Mouse (Mus musculus): ENCODE data around the gene 2310039H08Rik. TPM values are rescaled to one million over a fixed set of nuclear protein-coding genes. Genes with fewer than 3 reads are reported as not detected.

Gene 2310039H08Rik
- polyA plus RNA-seq, 1 experiment from 2014 or later = 89.9 TPM

DNA sequence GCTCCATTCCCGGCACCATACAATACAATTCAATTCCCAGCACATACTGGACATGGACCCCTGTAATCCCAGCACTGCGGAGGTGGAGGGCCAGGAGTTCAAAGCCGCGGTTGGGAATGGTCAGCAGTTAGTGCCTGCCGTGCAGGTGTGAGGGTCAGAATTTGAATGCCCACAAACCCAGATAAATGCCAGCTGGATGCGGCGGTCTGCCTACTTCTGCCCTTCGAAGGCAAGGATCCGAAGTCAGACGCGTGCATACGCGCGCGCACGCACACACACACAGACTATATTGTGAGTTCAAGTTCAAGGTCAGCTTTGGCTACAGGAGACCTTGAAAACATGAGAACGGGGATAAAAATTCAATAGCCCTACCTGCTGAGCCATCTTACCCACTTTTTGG, 819 bp upstream of the 2310039H08Rik start:
- Histone ChIP-seq H3K4me3 (ENCODE audit: low read depth, low read length) (peak overlapping the region; percentile 76), H3K27ac (ENCODE audit: low read depth, low read length) (peak overlapping the region; percentile 65; the same call in 1 of the 2 replicates), H3K36me3 (ENCODE audit: control insufficient read depth, insufficient read depth, low read length) (peaks cover 26% of the 10 kb centered on the region), H3K9ac (ENCODE audit: low read length) (peak overlapping the region; percentile 72), H3K9me3 (replicated peaks; ENCODE audit: control insufficient read depth, low read length) (no peaks in the 10 kb centered on the region), H3K4me1 (ENCODE audit: control insufficient read depth, insufficient read depth, low read length) (peaks cover 14% of the 10 kb centered on the region), H3K4me2 (ENCODE audit: low read length) (peak overlapping the region; percentile 83), H3K27me3 (replicated peaks; ENCODE audit: control insufficient read depth, insufficient read depth, low read length) (no peaks in the 10 kb centered on the region)
- DNase-seq (ENCODE audit: low spot score) (no peak), ATAC-seq (no peak)
- 68% methylated on average over 17 of the region's 17 CpGs for WGBS

GRCm38 (mm10) chr17:46772038-46772403, 414 bp upstream of the 2310039H08Rik start:
- 9% methylated on average over 5 of the region's 5 CpGs for WGBS
- Histone ChIP-seq H3K9ac (ENCODE audit: low read length) (peak overlapping the region; percentile 72), H3K27me3 (replicated peaks; ENCODE audit: control insufficient read depth, insufficient read depth, low read length) (no peaks in the 10 kb centered on the region), H3K36me3 (ENCODE audit: control insufficient read depth, insufficient read depth, low read length) (peaks cover 29% of the 10 kb centered on the region), H3K27ac (ENCODE audit: low read depth, low read length) (peak overlapping the region; percentile 65; the same call in 1 of the 2 replicates), H3K9me3 (replicated peaks; ENCODE audit: control insufficient read depth, low read length) (no peaks in the 10 kb centered on the region), H3K4me1 (ENCODE audit: control insufficient read depth, insufficient read depth, low read length) (peaks cover 14% of the 10 kb centered on the region), H3K4me2 (ENCODE audit: low read length) (peak overlapping the region; percentile 83), H3K4me3 (ENCODE audit: low read depth, low read length) (peak overlapping the region; percentile 76)
- DNase-seq (ENCODE audit: low spot score) (no peak), ATAC-seq (peak; percentile 45)

- Histone ChIP-seq H3K4me1 (ENCODE audit: control insufficient read depth, insufficient read depth, low read length) (peaks cover 14% of the 10 kb centered on the region), H3K9ac (ENCODE audit: low read length) (peak overlapping the region; percentile 72), H3K4me3 (ENCODE audit: low read depth, low read length) (peak overlapping the region; percentile 76), H3K27ac (ENCODE audit: low read depth, low read length) (peak overlapping the region; percentile 65; the same call in 1 of the 2 replicates), H3K9me3 (replicated peaks; ENCODE audit: control insufficient read depth, low read length) (no peaks in the 10 kb centered on the region), H3K27me3 (replicated peaks; ENCODE audit: control insufficient read depth, insufficient read depth, low read length) (no peaks in the 10 kb centered on the region), H3K36me3 (ENCODE audit: control insufficient read depth, insufficient read depth, low read length) (peaks cover 44% of the 10 kb centered on the region), H3K4me2 (ENCODE audit: low read length) (peak overlapping the region; percentile 83)
- DNase-seq (ENCODE audit: low spot score) = peak; percentile 47
- 6% methylated on average over 19 of the region's 20 CpGs for WGBS
- no peak for ATAC-seq
Observed at GRCm38 (mm10) chr17:46773278-46774130, 1.1 kb downstream of the 2310039H08Rik start.

GRCm38 (mm10) chr17:46774131-46774472, 1.7 kb downstream of the 2310039H08Rik start:
- 44% methylated on average over 2 of the region's 2 CpGs for WGBS
- no peak for DNase-seq (ENCODE audit: low spot score)
- no peak for ATAC-seq
- Histone ChIP-seq H3K9me3 (replicated peaks; ENCODE audit: control insufficient read depth, low read length) (no peaks in the 10 kb centered on the region), H3K4me1 (ENCODE audit: control insufficient read depth, insufficient read depth, low read length) (peaks cover 14% of the 10 kb centered on the region), H3K27ac (ENCODE audit: low read depth, low read length) (peak overlapping the region; percentile 41; the same call in 1 of the 2 replicates), H3K27me3 (replicated peaks; ENCODE audit: control insufficient read depth, insufficient read depth, low read length) (no peaks in the 10 kb centered on the region), H3K4me2 (ENCODE audit: low read length) (peak overlapping the region; percentile 83), H3K36me3 (ENCODE audit: control insufficient read depth, insufficient read depth, low read length) (peaks cover 50% of the 10 kb centered on the region), H3K4me3 (ENCODE audit: low read depth, low read length) (no peak overlapping the region), H3K9ac (ENCODE audit: low read length) (no peak overlapping the region)

DNA sequence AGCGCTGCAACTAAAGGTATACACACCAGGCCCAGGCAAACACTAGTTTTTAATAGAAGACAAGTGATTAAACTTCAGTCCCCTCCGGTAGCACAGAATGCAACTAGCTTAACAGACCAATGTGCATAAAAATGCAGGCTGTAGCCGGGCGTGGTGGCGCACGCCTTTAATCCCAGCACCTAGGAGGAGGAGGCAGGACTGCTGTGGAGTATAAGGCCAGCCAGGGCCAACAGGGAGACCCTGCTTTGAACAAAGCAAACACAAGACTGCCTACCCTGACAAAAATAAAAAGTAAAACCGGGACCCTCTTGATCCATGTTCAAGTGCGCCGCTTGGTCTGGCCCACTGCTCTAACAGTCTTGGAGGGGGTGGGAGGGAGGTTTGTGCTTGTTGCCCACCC, 2.6 kb downstream of the 2310039H08Rik start:
- H3K27me3 ChIP-seq (replicated peaks; ENCODE audit: control insufficient read depth, insufficient read depth, low read length) = no peaks in the 10 kb centered on the region
- DNase-seq (ENCODE audit: low spot score) = no peak
- no peak for ATAC-seq
- no peak overlapping the region for H3K4me3 ChIP-seq (ENCODE audit: low read depth, low read length)
- no peak overlapping the region for H3K27ac ChIP-seq (ENCODE audit: low read depth, low read length)
- no peak overlapping the region for H3K9ac ChIP-seq (ENCODE audit: low read length)
- H3K4me1 ChIP-seq (ENCODE audit: control insufficient read depth, insufficient read depth, low read length) = peaks cover 14% of the 10 kb centered on the region
- WGBS = 95% methylated on average over 9 of the region's 9 CpGs
- peaks cover 60% of the 10 kb centered on the region for H3K36me3 ChIP-seq (ENCODE audit: control insufficient read depth, insufficient read depth, low read length)
- H3K9me3 ChIP-seq (replicated peaks; ENCODE audit: control insufficient read depth, low read length) = no peaks in the 10 kb centered on the region
- H3K4me2 ChIP-seq (ENCODE audit: low read length) = no peak overlapping the region

DNA sequence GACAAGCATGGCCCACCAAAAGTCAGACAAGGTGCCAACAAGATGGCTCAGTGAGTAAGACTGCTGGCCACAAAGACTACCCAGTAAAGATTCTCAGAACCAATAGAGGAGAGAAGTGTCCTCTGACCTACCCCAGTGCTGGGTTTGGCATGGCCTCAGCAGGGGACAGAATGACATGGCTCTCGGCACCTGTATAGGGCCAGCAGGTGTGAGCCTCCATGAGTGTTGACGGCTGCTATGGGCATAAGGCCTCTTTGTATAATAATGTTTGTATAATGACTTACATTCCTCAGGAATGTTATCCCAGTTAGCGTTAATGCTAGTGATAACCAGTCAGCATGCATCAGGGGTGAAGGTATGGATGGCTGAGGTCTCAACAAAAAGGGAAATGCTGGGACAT, 3.7 kb downstream of the 2310039H08Rik start:
- DNase-seq (ENCODE audit: low spot score) = no peak
- WGBS = 87% methylated on average over 3 of the region's 3 CpGs
- no peak overlapping the region for H3K4me2 ChIP-seq (ENCODE audit: low read length)
- H3K36me3 ChIP-seq (ENCODE audit: control insufficient read depth, insufficient read depth, low read length) = peaks cover 65% of the 10 kb centered on the region
- no peaks in the 10 kb centered on the region for H3K9me3 ChIP-seq (replicated peaks; ENCODE audit: control insufficient read depth, low read length)
- no peak overlapping the region for H3K4me3 ChIP-seq (ENCODE audit: low read depth, low read length)
- peaks cover 14% of the 10 kb centered on the region for H3K4me1 ChIP-seq (ENCODE audit: control insufficient read depth, insufficient read depth, low read length)
- ATAC-seq = no peak
- no peaks in the 10 kb centered on the region for H3K27me3 ChIP-seq (replicated peaks; ENCODE audit: control insufficient read depth, insufficient read depth, low read length)
- no peak overlapping the region for H3K9ac ChIP-seq (ENCODE audit: low read length)
- no peak overlapping the region for H3K27ac ChIP-seq (ENCODE audit: low read depth, low read length)

DNA sequence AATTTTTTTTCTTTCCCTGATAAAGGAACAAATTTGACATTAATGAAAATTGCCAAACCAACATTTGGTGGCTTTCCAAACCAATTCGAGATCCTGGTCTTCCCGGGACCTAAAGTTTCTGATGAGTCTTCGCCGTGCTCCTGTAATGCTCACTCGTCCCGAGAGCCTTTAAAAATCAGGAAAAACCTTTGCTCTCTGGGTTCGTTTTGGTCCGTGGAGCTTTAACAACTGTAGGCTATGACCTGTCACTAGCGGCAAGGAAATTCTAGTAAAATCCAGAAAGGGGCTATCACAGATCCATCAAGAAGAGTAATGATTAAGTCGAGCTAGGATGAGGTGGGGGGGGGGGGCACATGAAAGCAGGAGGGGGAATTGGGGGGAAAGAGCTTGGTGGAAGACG, 9.4 kb downstream of the 2310039H08Rik start:
- Histone ChIP-seq H3K4me1 (ENCODE audit: control insufficient read depth, insufficient read depth, low read length) (no peaks in the 10 kb centered on the region), H3K27me3 (replicated peaks; ENCODE audit: control insufficient read depth, insufficient read depth, low read length) (no peaks in the 10 kb centered on the region), H3K4me3 (ENCODE audit: low read depth, low read length) (peak overlapping the region; percentile 62), H3K9me3 (replicated peaks; ENCODE audit: control insufficient read depth, low read length) (no peaks in the 10 kb centered on the region), H3K36me3 (ENCODE audit: control insufficient read depth, insufficient read depth, low read length) (peaks cover 38% of the 10 kb centered on the region), H3K27ac (ENCODE audit: low read depth, low read length) (peak overlapping the region; percentile 84), H3K4me2 (ENCODE audit: low read length) (peak overlapping the region; percentile 54), H3K9ac (ENCODE audit: low read length) (peak overlapping the region; percentile 78)
- ATAC-seq (no peak), DNase-seq (ENCODE audit: low spot score) (peak; percentile 4)
- 4% methylated on average over 11 of the region's 11 CpGs for WGBS

DNA sequence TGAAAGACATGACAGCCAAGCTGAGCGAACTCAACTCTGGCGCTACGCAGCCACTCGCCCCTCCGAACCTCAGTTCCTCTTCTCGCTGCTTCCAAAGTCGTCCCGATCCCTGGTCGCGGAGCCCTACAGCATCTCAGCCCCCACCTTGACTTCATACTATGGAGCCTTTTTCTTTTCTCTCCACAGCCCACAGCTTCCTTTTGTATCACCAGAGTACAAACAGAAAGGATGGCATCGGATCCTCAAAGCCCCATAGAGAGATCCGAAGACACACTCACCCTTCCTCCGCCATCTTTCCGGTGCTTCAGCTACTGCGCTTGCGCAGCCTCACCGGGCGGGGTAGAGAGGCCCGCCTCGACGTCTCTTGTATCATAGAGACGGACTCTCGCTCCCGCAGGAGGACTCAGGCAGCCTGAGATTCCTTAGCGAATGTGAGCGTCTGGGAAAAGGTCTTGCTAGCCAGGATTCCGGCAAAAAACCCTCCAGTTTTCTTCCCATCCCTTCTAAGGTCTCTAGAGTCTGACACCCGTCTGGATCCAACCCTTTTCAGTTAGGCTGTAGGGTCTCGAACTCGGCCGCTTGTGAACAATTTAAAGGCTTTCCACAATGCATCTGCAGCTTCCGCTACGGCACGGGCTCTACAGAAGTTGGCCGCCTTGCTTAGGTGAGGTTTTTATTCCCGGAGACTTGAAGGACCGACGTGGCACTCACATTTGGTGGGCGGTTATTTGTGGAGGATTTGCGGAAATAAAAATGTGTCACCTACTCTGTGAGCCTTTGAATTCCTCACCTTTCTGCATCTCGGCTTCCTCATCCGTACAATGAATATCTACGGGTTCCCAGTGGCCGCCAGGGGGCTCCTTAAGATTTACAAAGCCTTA, 10.1 kb downstream of the 2310039H08Rik start, which contains the start of gene Rpl7l1:
Rpl7l1 (minus strand) TSS at position 332 of the 881 bp plus-strand sequence.
- Histone ChIP-seq H3K4me2 (ENCODE audit: low read length) (peak within 1 kb of the TSS; percentile 54), H3K9ac (ENCODE audit: low read length) (peak within 1 kb of the TSS; percentile 78), H3K36me3 (ENCODE audit: control insufficient read depth, insufficient read depth, low read length) (peaks cover 31% of the 10 kb centered on the region), H3K27me3 (replicated peaks; ENCODE audit: control insufficient read depth, insufficient read depth, low read length) (no peaks in the 10 kb centered on the region), H3K4me3 (ENCODE audit: low read depth, low read length) (peak within 1 kb of the TSS; percentile 62), H3K9me3 (replicated peaks; ENCODE audit: control insufficient read depth, low read length) (no peaks in the 10 kb centered on the region), H3K4me1 (ENCODE audit: control insufficient read depth, insufficient read depth, low read length) (no peaks in the 10 kb centered on the region), H3K27ac (ENCODE audit: low read depth, low read length) (peak within 1 kb of the TSS; percentile 84)
- under 1% methylated on average over 44 of the region's 44 CpGs for WGBS
- DNase-seq (ENCODE audit: low spot score) = peak; percentile 97
- peak; percentile 97 for ATAC-seq

Measured in forebrain, embryonic 14.5 days (tissue).